Mouse (Mus musculus) retina, postnatal 7 days (tissue): ENCODE results near the gene Mrpl53.

Experiments
- DNase-seq: peaks from one replicate; pipeline ENCODE4 v3.0.0-alpha.2; 2012; ENCODE audit warnings: low read depth, low spot score

Gene Mrpl53

DNA sequence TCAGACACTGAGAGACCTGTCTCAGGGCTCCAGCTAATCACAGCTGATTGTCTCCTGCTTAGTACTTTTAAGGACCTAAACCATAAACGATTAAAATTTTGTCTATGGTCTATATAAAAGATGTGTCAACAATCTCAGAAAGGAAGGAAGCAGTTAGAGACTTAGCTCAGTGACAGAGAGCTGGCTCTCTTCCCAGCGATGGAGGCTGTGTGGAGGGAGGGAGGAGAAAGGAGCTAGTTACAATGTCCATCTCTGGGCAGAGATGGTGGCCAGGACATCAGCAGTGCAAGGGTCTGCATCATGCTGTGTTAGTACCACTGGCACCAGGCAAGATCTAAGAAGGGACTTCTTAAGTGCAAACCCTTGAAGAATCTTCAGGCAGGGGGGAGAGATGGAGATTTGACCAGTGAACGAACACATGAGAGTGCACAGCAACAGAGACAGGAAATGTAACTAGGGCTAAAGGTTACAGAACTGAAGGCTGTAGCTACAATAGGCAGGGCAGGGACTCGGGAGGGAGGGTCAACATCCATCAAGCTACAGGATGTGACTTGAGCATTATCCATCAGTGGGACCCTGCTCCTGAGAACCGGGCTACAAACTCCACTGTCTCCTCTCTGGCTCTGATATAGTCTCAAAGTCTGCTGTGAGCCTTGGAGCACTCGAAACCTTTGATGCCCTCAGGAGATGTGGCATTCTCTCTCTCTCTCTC is 16.3 kb upstream of the Mrpl53 start:
- no peak for DNase-seq

- DNase-seq: no peak
These were observed 12.9 kb upstream of the Mrpl53 start for GRCm38 (mm10) chr6:83095968-83096367.

GRCm38 (mm10) chr6:83098411-83098810 is 10.4 kb upstream of the Mrpl53 start:
- DNase-seq: no peak

- peak; percentile 82 for DNase-seq
These were observed 7.5 kb upstream of the Mrpl53 start, which contains the start of the genes Ccdc142 and Gm42688 for GRCm38 (mm10) chr6:83101316-83101687. Ccdc142 (plus strand) TSS chr6:83101601. Gm42688 (plus strand) TSS chr6:83101617.

DNA sequence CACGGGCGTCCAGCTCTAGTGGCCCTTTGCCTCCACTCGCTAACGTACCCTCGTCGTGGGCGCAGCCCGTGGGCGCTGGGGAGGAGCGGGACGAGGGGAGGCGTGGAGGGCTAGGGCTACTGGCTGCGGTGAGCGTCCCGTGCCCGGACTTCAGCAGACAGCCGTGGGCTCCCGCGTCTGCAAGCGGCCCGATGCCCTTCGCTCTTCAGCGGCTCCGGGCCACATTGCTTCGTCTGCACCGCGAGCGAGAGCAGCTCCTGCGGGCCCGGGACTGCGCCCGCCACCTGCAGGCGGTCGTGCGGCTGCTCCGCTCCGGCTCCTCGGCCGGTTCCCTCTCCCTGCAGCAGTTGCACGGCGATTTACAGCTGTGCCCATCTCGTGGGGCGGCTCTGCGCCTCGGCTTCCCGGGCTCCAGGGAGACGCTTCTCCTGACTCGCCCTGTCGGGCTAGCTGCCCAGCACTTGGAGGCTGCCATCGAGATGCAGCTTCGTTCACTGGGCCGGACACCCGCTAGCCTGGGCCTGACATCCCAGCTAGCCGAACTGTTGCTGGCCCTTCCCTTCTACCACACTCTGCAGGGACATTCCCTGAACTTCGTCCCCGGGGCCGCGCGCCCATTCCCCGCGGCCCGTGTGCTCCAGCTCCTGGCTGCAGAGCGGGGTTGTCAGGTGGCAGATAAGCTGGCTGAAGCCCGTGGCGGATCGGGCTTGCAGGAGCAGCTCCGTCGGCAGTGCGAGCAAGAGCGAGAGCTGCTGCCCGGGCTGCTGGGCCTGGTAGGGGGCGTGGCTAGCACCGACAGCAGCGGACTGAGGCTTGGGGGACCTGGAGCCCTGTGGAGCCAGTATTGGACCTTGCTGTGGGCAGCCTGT is 6.9 kb upstream of the Mrpl53 start:
- DNase-seq: peak; percentile 52

DNA sequence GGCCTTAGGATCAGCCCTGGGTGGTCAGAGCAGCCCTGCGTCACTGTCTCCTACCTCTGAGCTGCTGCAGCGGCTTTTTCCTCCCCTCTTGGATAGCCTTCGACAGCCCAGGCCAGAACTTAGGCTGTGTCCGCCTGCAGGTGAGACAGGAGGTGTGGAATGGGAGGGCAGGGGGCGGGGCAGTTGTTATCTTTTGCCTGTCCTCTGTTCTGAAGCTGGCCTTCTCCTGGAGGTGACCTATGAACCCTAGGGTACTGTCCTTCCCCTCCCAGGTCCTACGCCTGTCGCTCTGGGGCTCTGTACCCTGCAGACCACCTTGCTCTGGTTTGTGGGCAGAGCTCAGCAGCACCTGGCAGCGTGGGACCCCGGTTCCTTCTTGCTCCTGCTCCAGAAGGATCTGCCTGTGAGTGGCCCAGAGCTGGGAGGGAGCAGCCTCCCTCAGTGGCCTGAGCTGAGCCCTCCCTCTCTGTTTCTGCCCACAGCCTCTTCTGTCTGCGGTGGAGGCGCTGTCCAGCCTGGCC is 5.7 kb upstream of the Mrpl53 start:
- no peak for DNase-seq

DNA sequence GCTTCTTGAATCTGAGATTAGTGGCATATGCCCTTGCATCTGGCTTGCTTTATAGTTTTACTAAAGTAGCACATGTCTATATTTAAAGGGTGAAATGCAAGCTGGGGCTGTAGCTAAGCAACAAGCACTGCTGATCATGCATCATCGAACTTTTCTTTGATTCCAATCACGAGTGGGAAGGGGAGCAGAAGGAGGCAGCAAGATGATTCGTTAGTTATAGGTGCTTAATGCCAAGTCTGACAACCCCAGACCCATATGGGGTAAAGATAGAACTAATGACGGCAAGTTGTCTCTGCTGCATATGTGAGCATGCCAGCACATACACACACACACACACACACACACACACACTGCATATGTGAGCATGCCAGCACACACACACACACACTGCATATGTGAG is 4.7 kb upstream of the Mrpl53 start:
- DNase-seq: no peak

- peak; percentile 48 for DNase-seq
These were observed 1.1 kb upstream of the Mrpl53 start for GRCm38 (mm10) chr6:83107566-83108400.

- DNase-seq: no peak
These were observed 2.8 kb downstream of the Mrpl53 start for GRCm38 (mm10) chr6:83111510-83112136.

DNA sequence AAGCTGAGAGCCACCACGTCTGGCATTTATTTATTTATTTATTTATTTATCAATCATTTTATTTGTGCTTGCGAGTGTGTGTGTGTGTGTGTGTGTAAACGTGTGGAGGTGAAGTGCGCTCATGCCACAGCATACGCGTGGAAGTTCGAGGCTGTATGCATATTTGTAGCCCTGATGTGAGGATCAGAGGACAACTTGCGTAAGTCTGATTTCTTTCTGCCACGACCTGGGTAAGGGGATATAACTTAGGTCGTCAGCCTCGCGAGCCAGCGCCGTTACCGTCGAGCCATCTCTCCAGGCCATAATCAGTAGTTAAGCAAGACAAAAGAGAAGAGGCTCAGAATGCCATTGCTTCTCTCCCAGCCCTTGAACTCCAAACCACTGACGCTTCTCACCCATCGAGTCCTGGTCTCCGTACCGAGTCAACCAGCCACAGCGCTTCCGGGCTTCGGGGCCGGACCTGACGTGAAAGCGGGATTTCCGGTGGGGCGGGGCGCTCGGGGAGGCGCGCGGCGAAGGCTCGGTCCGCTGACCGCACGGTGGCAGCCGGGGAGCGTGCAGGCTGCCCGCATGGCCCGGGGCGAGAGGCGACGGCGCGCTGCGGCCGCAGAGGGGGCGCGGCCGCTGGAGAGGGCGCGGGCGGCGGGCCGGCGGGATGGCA is 6.3 kb downstream of the Mrpl53 start, which contains the start of gene Mogs:
Gene Mogs (plus strand): TSS at position 486 of the 661 bp plus-strand sequence.
- DNase-seq: peak; percentile 85

GRCm38 (mm10) chr6:83115682-83116372 is 7.0 kb downstream of the Mrpl53 start:
- no peak for DNase-seq

DNA sequence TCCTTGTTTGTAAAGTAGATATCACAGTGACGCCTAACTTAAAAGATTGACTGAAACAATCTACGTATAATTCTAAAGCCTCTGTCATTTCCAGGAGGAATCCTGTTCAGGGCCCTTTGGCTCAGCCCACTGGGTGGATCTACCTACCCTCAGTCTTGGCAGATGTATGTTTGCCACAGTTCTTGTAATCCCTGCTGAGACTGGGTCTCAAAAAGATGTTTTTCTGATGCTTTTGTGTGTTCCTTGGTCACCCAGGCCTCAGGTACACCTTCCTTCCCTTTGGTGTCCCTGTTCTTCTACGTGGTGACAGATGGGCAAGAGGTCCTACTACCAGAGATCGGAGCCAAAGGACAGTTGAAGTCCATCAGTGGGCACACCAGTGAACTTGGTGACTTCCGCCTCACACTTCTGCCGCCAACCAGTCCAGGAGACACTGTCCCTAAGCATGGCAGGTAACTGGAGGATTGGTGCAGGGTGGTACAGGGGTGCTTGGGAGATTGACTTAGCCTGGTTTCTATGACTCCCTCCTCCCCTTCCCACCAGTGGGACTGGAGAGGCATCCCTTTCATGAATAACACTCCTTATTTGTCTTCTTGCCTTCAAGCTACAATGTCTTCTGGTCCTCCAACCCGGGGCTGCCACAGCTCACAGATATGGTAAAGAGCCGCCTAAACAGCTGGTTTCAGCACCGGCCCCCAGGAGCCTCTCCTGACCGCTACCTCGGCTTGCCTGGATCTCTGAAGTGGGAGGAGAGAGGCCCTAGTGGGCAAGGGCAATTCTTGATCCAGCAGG is 7.7 kb downstream of the Mrpl53 start:
- DNase-seq: no peak

DNA sequence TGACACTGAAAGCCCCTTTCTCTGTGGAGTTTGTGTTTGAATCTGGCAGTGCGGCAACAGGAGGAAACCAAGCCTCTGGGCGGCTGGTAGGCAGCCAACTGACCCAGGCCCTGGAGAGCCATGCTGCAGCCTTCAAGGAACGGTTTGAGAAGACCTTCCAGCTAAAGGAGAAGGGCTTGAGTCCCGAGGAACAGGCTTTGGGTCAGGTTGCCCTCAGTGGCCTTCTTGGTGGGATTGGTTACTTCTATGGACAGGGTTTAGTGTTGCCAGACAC is 8.3 kb downstream of the Mrpl53 start:
- DNase-seq: no peak

DNA sequence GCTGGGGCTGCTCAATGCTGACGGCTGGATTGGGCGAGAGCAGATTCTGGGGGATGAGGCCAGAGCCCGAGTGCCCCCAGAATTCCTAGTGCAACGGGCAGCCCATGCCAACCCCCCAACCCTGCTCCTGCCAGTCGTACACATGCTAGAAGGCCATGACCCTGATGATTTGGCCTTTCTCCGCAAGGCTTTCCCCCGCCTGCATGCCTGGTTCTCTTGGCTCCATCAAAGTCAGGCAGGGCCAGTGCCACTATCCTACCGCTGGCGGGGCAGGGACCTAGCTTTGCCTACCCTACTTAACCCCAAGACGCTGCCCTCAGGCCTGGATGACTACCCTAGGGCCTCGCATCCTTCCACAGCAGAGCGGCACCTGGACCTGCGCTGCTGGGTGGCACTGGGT is 8.8 kb downstream of the Mrpl53 start:
- no peak for DNase-seq

GRCm38 (mm10) chr6:83118369-83118768 is 9.5 kb downstream of the Mrpl53 start:
- DNase-seq: no peak

- DNase-seq: no peak
These were observed 10.2 kb downstream of the Mrpl53 start for GRCm38 (mm10) chr6:83118825-83119733.

- no peak for DNase-seq
These were observed 10.9 kb downstream of the Mrpl53 start for GRCm38 (mm10) chr6:83119734-83120051.
